Mouse (Mus musculus) lung, postnatal 0 days (tissue): ENCODE data around the gene Cyb5r3. TPM values are rescaled to one million over a fixed set of nuclear protein-coding genes. Genes with fewer than 3 reads are reported as not detected.

Experiments used
- ATAC-seq: fragments of 200-750 bp; cut with Nextera tagmentation; 2 replicates; pipeline ENCODE4 v1.8.0; 2017; ENCODE audit warnings: moderate library complexity
- DNase-seq: peaks from one replicate; pipeline ENCODE4 v3.0.0-alpha.2; 2016; ENCODE audit warnings: low spot score
- H3K27ac ChIP-seq: fragments of 300-500 bp; sonication (generic); 2 replicates; pipeline ENCODE4 v1.5.1; 2014; ENCODE audit warnings: antibody characterized with exemption, mild to moderate bottlenecking, low read length, mixed read lengths
- H3K27me3 ChIP-seq: fragments of 300-500 bp; sonication (generic); replicated peaks from 2 replicates; pipeline ENCODE4 v1.6.1; 2014; ENCODE audit warnings: low read length, mixed read lengths; ENCODE audit not compliant: insufficient read depth
- H3K36me3 ChIP-seq: fragments of 300-500 bp; sonication (generic); 2 replicates; pipeline ENCODE4 v1.6.1; 2014; ENCODE audit warnings: low read length, mixed read lengths; ENCODE audit not compliant: insufficient read depth
- H3K4me1 ChIP-seq: fragments of 300-500 bp; sonication (generic); 2 replicates; pipeline ENCODE4 v1.6.1; 2014; ENCODE audit warnings: antibody characterized with exemption, low read depth, low read length, mixed read lengths; ENCODE audit not compliant: insufficient read depth
- H3K4me2 ChIP-seq: fragments of 300-500 bp; sonication (generic); replicated peaks from 2 replicates; pipeline ENCODE4 v1.6.1; 2014; ENCODE audit warnings: low read depth, mild to moderate bottlenecking, low read length, moderate library complexity, mixed read lengths
- H3K4me3 ChIP-seq: fragments of 300-500 bp; sonication (generic); 2 replicates; pipeline ENCODE4 v1.5.1; 2014; ENCODE audit warnings: low read depth, low read length
- H3K9ac ChIP-seq: fragments of 300-500 bp; sonication (generic); replicated peaks from 2 replicates; pipeline ENCODE4 v1.6.1; 2014; ENCODE audit warnings: low read depth, mild to moderate bottlenecking
- H3K9me3 ChIP-seq: fragments of 300-500 bp; sonication (generic); 2 replicates; pipeline ENCODE4 v1.6.1; 2016; ENCODE audit warnings: low read length, mixed read lengths
- CTCF ChIP-seq: IDR thresholded peaks from 2 replicates; pipeline ENCODE4 v1.5.1; 2016; ENCODE audit warnings: antibody characterized with exemption, mild to moderate bottlenecking
- EP300 ChIP-seq: IDR thresholded peaks from 2 replicates; pipeline ENCODE4 v1.6.1; 2016; ENCODE audit warnings: antibody characterized with exemption, mild to moderate bottlenecking, control low read depth
- WGBS: fragments of 180-500 bp; shearing (Covaris S2); extraction: QIAGEN DNeasy Blood & Tissue Kit; methylation state at CpG from one replicate; pipeline ENCODE4 v1.1.7; 2014; 5-methylcytosine and 5-hydroxymethylcytosine counted together
- polyA plus RNA-seq: library from polyadenylated mRNA; unstranded; fragments of >200 nt; fragmentation: Nextera tagmentation; extraction: Ambion mirVana; gene quantifications from 2 replicates; pipeline ENCODE4 v1.2.1, GENCODE M21; 2015

Gene Cyb5r3
- polyA plus RNA-seq, 1 experiment from 2014 or later, result 183 TPM

GRCm38 (mm10) chr15:83114106-83114505 is 58.3 kb downstream of the Cyb5r3 start:
- WGBS, result 82% methylated on average over 9 of the region's 9 CpGs
- no peaks in the 10 kb centered on the region for H3K9me3 ChIP-seq
- ATAC-seq, result no peak
- no peak for TF ChIP-seq EP300
- no peak for TF ChIP-seq CTCF
- H3K9ac ChIP-seq, result no peak overlapping the region
- H3K27me3 ChIP-seq, result no peaks in the 10 kb centered on the region
- no peaks in the 10 kb centered on the region for H3K4me1 ChIP-seq
- no peak overlapping the region for H3K27ac ChIP-seq
- H3K4me2 ChIP-seq, result no peak overlapping the region
- no peak overlapping the region for H3K4me3 ChIP-seq
- no peak for DNase-seq
- H3K36me3 ChIP-seq, result peaks cover 20% of the 10 kb centered on the region; the same call in 1 of the 2 replicates

- Histone ChIP-seq H3K27me3 (no peaks in the 10 kb centered on the region), H3K4me1 (no peaks in the 10 kb centered on the region), H3K9me3 (no peaks in the 10 kb centered on the region), H3K4me3 (no peak overlapping the region), H3K9ac (no peak overlapping the region), H3K27ac (no peak overlapping the region), H3K4me2 (no peak overlapping the region), H3K36me3 (peaks cover 17% of the 10 kb centered on the region; the same call in 1 of the 2 replicates)
- DNase-seq (peak; percentile 76), ATAC-seq (peak; percentile 83)
- no peak for TF ChIP-seq EP300
- TF ChIP-seq CTCF, result peak; percentile 84
- WGBS, result 19% methylated on average over 10 of the region's 11 CpGs
Measured at GRCm38 (mm10) chr15:83112898-83113297, 59.5 kb downstream of the Cyb5r3 start.

- no peak overlapping the region for H3K9ac ChIP-seq
- DNase-seq, result no peak
- H3K4me2 ChIP-seq, result no peak overlapping the region
- H3K4me3 ChIP-seq, result no peak overlapping the region
- 0 out of 2 replicates have a peak, but pooled peaks cover 6% of the 10 kb centered on the region for H3K36me3 ChIP-seq
- H3K9me3 ChIP-seq, result no peaks in the 10 kb centered on the region
- TF ChIP-seq EP300, result no peak
- no peak for TF ChIP-seq CTCF
- no peaks in the 10 kb centered on the region for H3K4me1 ChIP-seq
- H3K27ac ChIP-seq, result no peak overlapping the region
- 75% methylated on average over 7 of the region's 7 CpGs for WGBS
- no peaks in the 10 kb centered on the region for H3K27me3 ChIP-seq
- ATAC-seq, result no peak
Measured at GRCm38 (mm10) chr15:83111874-83112273, 60.5 kb downstream of the Cyb5r3 start.

- Histone ChIP-seq H3K4me2 (no peak overlapping the region), H3K36me3 (0 out of 2 replicates have a peak, but pooled peaks cover 6% of the 10 kb centered on the region), H3K4me1 (no peaks in the 10 kb centered on the region), H3K9ac (no peak overlapping the region), H3K27me3 (no peaks in the 10 kb centered on the region), H3K4me3 (no peak overlapping the region), H3K27ac (no peak overlapping the region), H3K9me3 (no peaks in the 10 kb centered on the region)
- DNase-seq (no peak), ATAC-seq (no peak)
- TF ChIP-seq CTCF (no peak), EP300 (no peak)
- WGBS, result 57% methylated on average over 6 of the region's 6 CpGs
Measured at GRCm38 (mm10) chr15:83111290-83111689, 61.1 kb downstream of the Cyb5r3 start.

GRCm38 (mm10) chr15:83107814-83108213 is 64.6 kb downstream of the Cyb5r3 start:
- no peaks in the 10 kb centered on the region for H3K36me3 ChIP-seq
- no peak overlapping the region for H3K9ac ChIP-seq
- no peaks in the 10 kb centered on the region for H3K9me3 ChIP-seq
- no peak for TF ChIP-seq CTCF
- no peak overlapping the region for H3K4me3 ChIP-seq
- H3K4me1 ChIP-seq, result no peaks in the 10 kb centered on the region
- DNase-seq (no peak), ATAC-seq (no peak)
- H3K4me2 ChIP-seq, result no peak overlapping the region
- WGBS, result 81% methylated on average over 6 of the region's 6 CpGs
- H3K27ac ChIP-seq, result no peak overlapping the region
- H3K27me3 ChIP-seq, result no peaks in the 10 kb centered on the region

- TF ChIP-seq EP300, result no peak
- no peak for TF ChIP-seq CTCF
- Histone ChIP-seq H3K36me3 (no peaks in the 10 kb centered on the region), H3K4me3 (no peak overlapping the region), H3K4me1 (no peaks in the 10 kb centered on the region), H3K27ac (no peak overlapping the region), H3K4me2 (no peak overlapping the region), H3K9ac (no peak overlapping the region), H3K27me3 (no peaks in the 10 kb centered on the region), H3K9me3 (no peaks in the 10 kb centered on the region)
- DNase-seq (no peak), ATAC-seq (no peak)
- 81% methylated on average over 6 of the region's 6 CpGs for WGBS
Measured at GRCm38 (mm10) chr15:83106426-83106825, 66.0 kb downstream of the Cyb5r3 start.

Other genes starting within 250 kb of the Cyb5r3 start
- 6.1 and 7.3 TPM in 2 replicates for gene Tcf20, start 184.7 kb downstream of the Cyb5r3 start, polyA plus RNA-seq
- 6.3 and 6.5 TPM in 2 replicates for gene Nfam1, start 139.3 kb downstream of the Cyb5r3 start, polyA plus RNA-seq
- gene Serhl, start 83.1 kb downstream of the Cyb5r3 start, polyA plus RNA-seq, result 50.9 and 53.9 TPM in 2 replicates
- 38.2 and 40.2 TPM in 2 replicates for gene Rrp7a, start 49.8 kb downstream of the Cyb5r3 start, polyA plus RNA-seq
- 77.0 and 78.8 TPM in 2 replicates for gene Poldip3, start 23.2 kb downstream of the Cyb5r3 start, polyA plus RNA-seq
- 15.2 and 16.0 TPM in 2 replicates for gene A4galt, start 79.2 kb upstream of the Cyb5r3 start, polyA plus RNA-seq
- gene Arfgap3, start 177.7 kb upstream of the Cyb5r3 start, polyA plus RNA-seq, result 41.1 and 44.2 TPM in 2 replicates